Mouse (Mus musculus) limb, embryonic 10.5 days (tissue): ENCODE results near the gene Hspa14. TPM values are rescaled to one million over a fixed set of nuclear protein-coding genes. Genes with fewer than 3 reads are reported as not detected.

Experiments used
- DNase-seq: peaks from one replicate; pipeline ENCODE4 v3.0.0-alpha.2; 2017; ENCODE audit warnings: low spot score
- H3K27ac ChIP-seq: fragments of 300-500 bp; sonication (generic); 2 replicates; pipeline ENCODE4 v1.5.1; 2016; ENCODE audit warnings: mild to moderate bottlenecking
- H3K27me3 ChIP-seq: fragments of 300-500 bp; sonication (generic); 2 replicates; pipeline ENCODE4 v1.6.1; 2016; ENCODE audit warnings: low read depth, mild to moderate bottlenecking; ENCODE audit not compliant: poor library complexity, severe bottlenecking
- H3K36me3 ChIP-seq: fragments of 300-500 bp; sonication (generic); 2 replicates; pipeline ENCODE4 v1.6.1; 2016; ENCODE audit warnings: mild to moderate bottlenecking, moderate library complexity
- H3K4me1 ChIP-seq: fragments of 300-500 bp; sonication (generic); 2 replicates; pipeline ENCODE4 v1.6.1; 2016
- H3K4me3 ChIP-seq: fragments of 300-500 bp; sonication (generic); 2 replicates; pipeline ENCODE4 v1.5.1; 2016; ENCODE audit warnings: mild to moderate bottlenecking, moderate library complexity
- H3K9me3 ChIP-seq: fragments of 300-500 bp; sonication (generic); replicated peaks from 2 replicates; pipeline ENCODE4 v1.6.1; 2016; ENCODE audit warnings: mild to moderate bottlenecking
- WGBS: fragments of 180-500 bp; shearing (Covaris S2); methylation state at CpG from one replicate; pipeline ENCODE4 v1.1.7; 2016; 5-methylcytosine and 5-hydroxymethylcytosine counted together
- polyA plus RNA-seq: library from polyadenylated mRNA; unstranded; fragments of >200 nt; fragmentation: Nextera tagmentation; extraction: Ambion mirVana; gene quantifications from 2 replicates; pipeline ENCODE4 v1.2.1, GENCODE M21; 2016

Hspa14 gene
- 137 and 138 TPM in 2 replicates for polyA plus RNA-seq

- under 1% methylated on average over 60 of the region's 60 CpGs for WGBS
- no peaks in the 10 kb centered on the region for H3K9me3 ChIP-seq
Observed at GRCm38 (mm10) chr2:3512552-3513454, at the start of gene Hspa14, which contains the start of the genes Gm45902 and Cdnf. TSS of gene Hspa14 (minus strand) at chr2:3512814. TSS of gene Gm45902 (minus strand) at chr2:3512790. TSS of gene Cdnf (plus strand) at chr2:3513030.

DNA sequence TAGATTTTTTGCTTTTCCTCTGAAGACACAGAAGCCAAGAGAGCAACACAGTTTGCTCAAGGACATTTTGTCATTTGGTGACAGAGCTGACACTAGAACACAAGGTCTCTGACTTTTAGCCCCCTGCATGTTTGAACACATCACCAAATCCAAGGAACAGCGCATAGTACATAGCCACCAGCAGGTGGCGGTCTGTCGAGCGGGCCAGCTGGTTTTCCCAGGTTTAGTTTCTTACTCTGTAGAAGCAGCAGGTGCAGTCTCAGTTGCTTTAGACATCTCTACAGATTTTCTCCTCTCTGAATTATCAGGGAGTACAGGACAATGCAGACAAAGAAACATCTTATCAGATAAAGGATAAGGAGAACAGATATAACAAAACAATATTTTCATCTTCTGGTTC lies 34.0 kb upstream of the Hspa14 start:
- Histone ChIP-seq H3K4me1 (no peaks in the 10 kb centered on the region), H3K9me3 (no peaks in the 10 kb centered on the region), H3K27ac (no peak overlapping the region), H3K4me3 (no peak overlapping the region), H3K36me3 (no peaks in the 10 kb centered on the region), H3K27me3 (no peaks in the 10 kb centered on the region)
- 6% methylated on average over 4 of the region's 4 CpGs for WGBS
- peak; percentile 68 for DNase-seq

More at GRCm38 (mm10) chr2:3512552-3513454, at the start of gene Hspa14, which contains the start of the genes Gm45902 and Cdnf:
- Histone ChIP-seq H3K4me1 (peaks cover 13% of the 10 kb centered on the region), H3K27me3 (no peaks in the 10 kb centered on the region), H3K36me3 (peaks cover 32% of the 10 kb centered on the region), H3K4me3 (peak within 1 kb of the TSS; percentile 93), H3K27ac (peak within 1 kb of the TSS; percentile 95)
- DNase-seq, result peak; percentile 94

DNA sequence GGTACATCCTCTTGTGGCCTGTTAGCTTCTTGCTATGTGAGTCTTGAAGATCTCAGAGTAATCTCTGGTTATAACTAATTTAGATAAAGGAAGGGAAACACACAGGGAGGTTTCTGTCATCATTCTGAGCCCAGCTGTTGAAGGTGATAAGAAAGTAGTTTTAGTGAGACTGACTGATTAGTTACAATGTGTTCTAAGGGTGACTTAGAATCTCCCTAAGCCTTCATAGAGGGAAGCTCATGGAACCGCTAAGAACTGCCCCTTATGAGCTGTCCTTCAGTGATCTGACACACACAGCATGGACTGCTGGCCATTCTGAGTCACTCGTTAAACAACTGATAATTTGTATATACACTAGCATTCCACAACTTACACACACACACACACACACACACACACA lies 33.4 kb upstream of the Hspa14 start:
- Histone ChIP-seq H3K9me3 (no peaks in the 10 kb centered on the region), H3K4me1 (no peaks in the 10 kb centered on the region), H3K4me3 (no peak overlapping the region), H3K36me3 (no peaks in the 10 kb centered on the region), H3K27me3 (no peaks in the 10 kb centered on the region), H3K27ac (no peak overlapping the region)
- 66% methylated on average over 2 of the region's 2 CpGs for WGBS
- DNase-seq, result no peak

DNA sequence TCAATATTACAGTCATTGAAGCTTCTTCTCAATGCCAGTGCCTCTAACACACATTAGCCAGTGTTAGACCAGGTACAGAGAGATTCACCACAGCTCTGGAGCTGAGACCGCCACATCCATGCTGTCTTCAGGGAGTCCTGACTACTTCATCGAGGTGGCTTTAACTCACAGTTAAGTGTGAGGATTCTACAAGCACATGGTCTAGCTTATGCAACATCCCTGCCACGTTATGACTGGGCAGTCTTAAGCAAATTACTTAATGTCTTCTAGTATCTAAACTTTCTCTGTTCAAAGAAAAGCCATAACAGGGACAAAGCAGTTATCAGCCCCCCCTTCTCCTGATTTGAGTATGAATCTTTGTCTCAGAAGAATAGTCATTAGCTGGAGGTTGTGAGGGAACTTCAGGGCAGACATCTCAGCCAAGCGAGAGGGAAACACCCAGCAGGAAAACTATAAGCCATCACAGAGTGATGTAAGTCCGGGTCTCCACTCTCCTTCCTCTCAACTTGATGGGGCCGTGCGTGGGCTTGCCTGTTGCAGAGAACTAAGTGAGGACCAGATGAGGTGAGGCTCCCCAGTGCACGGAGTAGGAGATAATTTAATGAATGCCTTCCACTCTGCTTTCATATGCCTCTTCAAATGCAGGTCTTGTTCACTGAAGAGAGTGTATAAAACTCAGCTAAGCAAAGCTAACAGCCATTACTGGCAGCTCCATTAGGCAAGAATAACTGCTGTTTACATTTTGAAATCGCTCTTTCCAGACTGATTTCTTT lies 28.9 kb upstream of the Hspa14 start:
- H3K9me3 ChIP-seq, result no peaks in the 10 kb centered on the region
- H3K4me1 ChIP-seq, result no peaks in the 10 kb centered on the region
- H3K36me3 ChIP-seq, result no peaks in the 10 kb centered on the region
- no peak overlapping the region for H3K4me3 ChIP-seq
- WGBS, result 76% methylated on average over 9 of the region's 9 CpGs
- no peaks in the 10 kb centered on the region for H3K27me3 ChIP-seq
- no peak overlapping the region for H3K27ac ChIP-seq
- DNase-seq, result no peak

DNA sequence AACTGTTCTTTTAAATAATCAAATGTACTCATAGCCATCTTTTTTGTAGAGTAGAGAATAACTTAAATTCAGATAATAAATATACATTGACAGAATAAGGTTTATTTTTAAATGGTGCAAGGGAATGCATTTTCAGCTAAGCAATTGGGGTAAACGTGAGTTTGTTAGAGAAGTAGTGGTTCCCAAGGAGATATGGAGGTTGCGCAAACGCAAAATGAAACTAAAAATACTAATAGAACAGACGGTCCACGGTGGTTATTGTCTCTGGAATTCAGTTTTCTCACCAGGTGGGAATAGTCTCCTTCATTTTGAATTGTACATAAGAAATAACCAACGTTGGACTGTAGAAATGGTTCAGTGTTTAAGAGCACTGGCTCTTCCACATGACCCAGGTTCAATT lies 13.7 kb upstream of the Hspa14 start:
- no peak for DNase-seq
- 83% methylated on average over 6 of the region's 6 CpGs for WGBS
- Histone ChIP-seq H3K27ac (no peak overlapping the region), H3K4me3 (no peak overlapping the region), H3K27me3 (no peaks in the 10 kb centered on the region), H3K4me1 (no peaks in the 10 kb centered on the region), H3K9me3 (no peaks in the 10 kb centered on the region), H3K36me3 (no peaks in the 10 kb centered on the region)

DNA sequence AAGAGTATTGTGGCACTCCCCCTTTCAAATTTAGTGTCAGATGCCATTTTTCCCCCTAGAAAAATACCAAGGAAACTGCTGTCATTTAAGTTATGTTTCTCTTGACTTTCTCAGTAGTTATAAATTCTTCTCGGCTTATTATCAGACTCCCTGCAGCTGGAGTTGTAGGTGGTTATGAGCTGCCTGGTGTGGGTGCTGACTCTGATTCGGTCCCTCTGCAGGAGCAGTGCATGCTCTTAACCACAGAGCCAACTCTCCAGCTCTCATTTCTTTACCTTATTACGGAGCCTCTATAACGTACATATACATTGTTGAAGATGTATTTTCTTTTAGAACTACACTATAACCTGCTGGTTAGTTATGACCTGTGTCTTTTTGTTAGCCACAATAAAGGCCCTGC lies 9.9 kb upstream of the Hspa14 start:
- Histone ChIP-seq H3K36me3 (no peaks in the 10 kb centered on the region), H3K27me3 (no peaks in the 10 kb centered on the region), H3K9me3 (no peaks in the 10 kb centered on the region), H3K4me3 (no peak overlapping the region), H3K4me1 (no peaks in the 10 kb centered on the region), H3K27ac (no peak overlapping the region)
- WGBS, result 86% methylated on average over 4 of the region's 4 CpGs
- no peak for DNase-seq

GRCm38 (mm10) chr2:3512076-3512475 lies 538 bp downstream of the Hspa14 start:
- no peaks in the 10 kb centered on the region for H3K27me3 ChIP-seq
- peak overlapping the region; percentile 95 for H3K27ac ChIP-seq

DNA sequence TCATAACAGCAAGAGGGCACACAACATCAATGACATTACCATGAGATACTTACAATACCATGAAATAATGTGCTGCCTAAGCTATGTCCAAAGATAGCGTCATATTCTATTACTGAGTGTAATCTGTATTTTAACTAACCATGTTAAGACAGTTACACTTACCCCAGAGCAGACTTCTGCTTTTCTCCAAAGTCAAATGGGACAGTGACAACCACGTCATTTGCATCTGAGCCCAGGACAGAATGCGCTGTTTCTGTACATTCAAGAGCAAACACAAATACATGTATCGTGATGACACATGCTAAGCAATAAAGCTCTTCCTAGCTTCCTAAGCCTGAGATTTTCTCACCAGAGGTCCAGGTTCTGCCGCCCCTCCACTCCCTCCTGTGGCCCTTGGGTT lies 11.7 kb downstream of the Hspa14 start:
- Histone ChIP-seq H3K4me1 (no peaks in the 10 kb centered on the region), H3K27ac (no peak overlapping the region), H3K27me3 (no peaks in the 10 kb centered on the region), H3K4me3 (no peak overlapping the region), H3K9me3 (no peaks in the 10 kb centered on the region), H3K36me3 (peaks cover 80% of the 10 kb centered on the region)
- DNase-seq, result no peak
- WGBS, result 96% methylated on average over 5 of the region's 5 CpGs

More at GRCm38 (mm10) chr2:3512076-3512475, 538 bp downstream of the Hspa14 start:
- Histone ChIP-seq H3K9me3 (no peaks in the 10 kb centered on the region), H3K36me3 (peaks cover 39% of the 10 kb centered on the region), H3K4me3 (peak overlapping the region; percentile 93), H3K4me1 (peaks cover 13% of the 10 kb centered on the region)
- WGBS, result under 1% methylated on average over 15 of the region's 15 CpGs
- DNase-seq, result peak; percentile 61

GRCm38 (mm10) chr2:3499543-3499942 lies 13.1 kb downstream of the Hspa14 start:
- 92% methylated on average over 6 of the region's 6 CpGs for WGBS

DNA sequence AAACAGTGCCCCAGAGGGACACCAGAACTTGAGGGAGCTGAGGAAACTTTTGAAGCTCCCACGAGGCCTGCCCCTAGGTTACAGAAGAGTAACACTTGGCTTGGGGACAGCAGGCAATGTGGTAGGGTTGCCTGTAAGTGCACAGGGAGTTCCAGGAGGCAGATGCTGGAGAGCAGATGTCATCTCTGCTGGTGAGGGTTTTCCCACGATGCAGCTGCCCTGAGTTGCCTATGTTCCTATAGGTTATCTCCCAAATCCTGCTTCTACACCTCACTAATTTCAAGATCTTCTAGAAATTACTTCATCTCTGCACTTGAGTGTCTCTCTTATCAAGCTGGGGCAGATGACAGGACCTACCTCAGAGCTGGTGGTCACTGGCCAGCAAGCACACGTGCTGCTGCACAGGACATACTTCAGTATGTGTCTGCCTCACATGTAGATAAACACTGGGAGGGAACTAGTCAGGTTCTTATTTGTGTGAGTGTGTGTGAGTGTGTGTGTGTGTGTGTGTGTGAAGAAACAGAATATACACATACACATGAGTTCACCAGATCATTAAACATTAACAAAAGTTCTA lies 18.7 kb downstream of the Hspa14 start:
- no peaks in the 10 kb centered on the region for H3K4me1 ChIP-seq
- H3K9me3 ChIP-seq, result no peaks in the 10 kb centered on the region
- no peak for DNase-seq
- WGBS, result 87% methylated on average over 3 of the region's 3 CpGs
- no peak overlapping the region for H3K4me3 ChIP-seq
- peaks cover 89% of the 10 kb centered on the region for H3K36me3 ChIP-seq
- H3K27ac ChIP-seq, result no peak overlapping the region
- no peaks in the 10 kb centered on the region for H3K27me3 ChIP-seq

More at GRCm38 (mm10) chr2:3499543-3499942, 13.1 kb downstream of the Hspa14 start:
- Histone ChIP-seq H3K4me3 (no peak overlapping the region), H3K27ac (no peak overlapping the region), H3K36me3 (peaks cover 79% of the 10 kb centered on the region), H3K9me3 (no peaks in the 10 kb centered on the region), H3K4me1 (no peaks in the 10 kb centered on the region), H3K27me3 (no peaks in the 10 kb centered on the region)
- DNase-seq, result no peak

- Histone ChIP-seq H3K9me3 (no peaks in the 10 kb centered on the region), H3K27ac (no peak overlapping the region), H3K27me3 (no peaks in the 10 kb centered on the region), H3K4me1 (no peaks in the 10 kb centered on the region), H3K36me3 (peaks cover 58% of the 10 kb centered on the region), H3K4me3 (no peak overlapping the region)
- 93% methylated on average over 3 of the region's 3 CpGs for WGBS
- no peak for DNase-seq
Observed at GRCm38 (mm10) chr2:3489816-3490215, 22.8 kb downstream of the Hspa14 start.

DNA sequence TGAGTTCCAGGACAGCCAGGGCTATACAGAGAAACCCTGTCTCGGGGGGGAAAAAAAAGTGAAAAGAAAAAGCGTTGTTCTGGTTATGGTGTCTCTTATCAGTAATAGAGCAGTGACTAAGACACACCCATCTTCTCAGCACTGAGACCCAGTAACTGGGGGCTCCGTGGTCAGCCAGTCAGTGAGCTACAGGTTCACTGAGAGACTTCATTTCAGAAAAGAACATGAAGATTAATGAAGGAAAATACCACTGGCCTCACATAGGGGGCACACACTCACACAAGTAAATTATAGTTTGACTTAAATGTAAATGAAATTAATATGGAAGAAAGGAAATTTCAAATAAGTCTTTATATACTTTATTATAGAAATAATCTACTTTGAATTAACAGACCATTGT lies 32.4 kb downstream of the Hspa14 start:
- WGBS, result 85% methylated on average over 3 of the region's 3 CpGs
- no peaks in the 10 kb centered on the region for H3K27me3 ChIP-seq
- 0 out of 2 replicates have a peak, but pooled peaks cover 6% of the 10 kb centered on the region for H3K4me1 ChIP-seq
- DNase-seq, result no peak
- no peak overlapping the region for H3K4me3 ChIP-seq
- H3K27ac ChIP-seq, result no peak overlapping the region
- no peaks in the 10 kb centered on the region for H3K9me3 ChIP-seq
- no peaks in the 10 kb centered on the region for H3K36me3 ChIP-seq
